Mouse (Mus musculus): ENCODE data around the gene Pikfyve.
"Not testable (repeated sequence)": the region's sequence is repeated elsewhere in the genome, so short reads cannot be mapped to it uniquely, and the experiment has no call there.

The Pikfyve gene

GRCm38 (mm10) chr1:65185011-65185410, 1.5 kb upstream of the Pikfyve start:
- DNase-seq (ENCODE audit: low spot score in 2 of 2), result no peak

DNA sequence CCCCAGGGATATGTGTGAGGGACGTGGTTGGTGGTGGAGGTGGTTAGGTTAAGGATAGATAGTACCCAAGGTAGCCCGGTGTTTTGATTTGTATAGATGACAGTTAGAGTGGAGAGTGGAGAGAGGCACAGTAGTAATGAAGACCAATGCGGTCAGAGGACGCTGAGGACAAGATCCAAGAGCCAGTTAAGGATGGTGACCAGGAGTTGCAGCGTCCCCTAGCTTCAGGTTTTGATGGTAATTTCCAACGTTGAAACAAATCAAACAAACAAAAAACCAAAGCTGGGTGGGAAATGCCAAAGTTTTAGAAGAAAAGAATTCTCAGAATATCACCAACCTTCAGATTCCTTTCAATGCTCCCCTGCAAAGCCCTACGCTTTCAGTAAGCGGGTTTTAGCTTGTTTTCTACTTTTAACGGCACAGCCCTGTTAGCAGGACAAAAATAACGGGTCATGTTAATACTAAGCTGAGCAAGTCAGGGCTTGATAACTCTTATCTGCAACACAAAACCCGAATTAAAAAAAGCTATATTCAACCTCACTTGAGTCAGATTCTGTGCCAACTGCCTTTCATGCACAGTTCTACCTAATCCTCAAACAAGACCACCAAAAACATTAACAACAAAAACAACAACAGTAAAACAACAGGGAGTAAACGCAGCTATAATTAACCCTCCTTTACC, 818 bp upstream of the Pikfyve start:
- DNase-seq (ENCODE audit: low spot score in 2 of 2), result no peak

DNA sequence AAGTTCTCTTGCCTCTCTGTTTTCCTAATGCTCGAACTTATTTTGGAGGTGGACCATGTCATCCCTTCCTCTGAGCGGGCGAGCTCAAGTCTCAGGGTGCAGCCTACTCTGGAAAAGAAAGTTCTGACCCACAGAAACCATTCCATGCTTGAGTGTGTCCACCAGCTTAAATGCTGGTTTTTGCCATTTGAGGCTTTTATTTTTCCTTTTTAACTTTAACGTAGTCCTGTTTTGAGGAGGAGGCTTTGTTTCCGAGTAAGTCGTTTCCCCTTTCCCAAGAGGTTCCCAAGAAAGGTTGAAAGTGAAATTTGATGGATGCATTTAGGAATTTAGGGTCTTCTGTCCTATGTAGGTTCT, 569 bp downstream of the Pikfyve start:
- DNase-seq (ENCODE audit: low spot score in 2 of 2), result no peak

GRCm38 (mm10) chr1:65190172-65190571, 3.7 kb downstream of the Pikfyve start:
- DNase-seq (ENCODE audit: low spot score in 2 of 2), result no peak

- no peak for DNase-seq (ENCODE audit: low spot score in 2 of 2)
Observed at GRCm38 (mm10) chr1:65193226-65193625, 6.7 kb downstream of the Pikfyve start.

DNA sequence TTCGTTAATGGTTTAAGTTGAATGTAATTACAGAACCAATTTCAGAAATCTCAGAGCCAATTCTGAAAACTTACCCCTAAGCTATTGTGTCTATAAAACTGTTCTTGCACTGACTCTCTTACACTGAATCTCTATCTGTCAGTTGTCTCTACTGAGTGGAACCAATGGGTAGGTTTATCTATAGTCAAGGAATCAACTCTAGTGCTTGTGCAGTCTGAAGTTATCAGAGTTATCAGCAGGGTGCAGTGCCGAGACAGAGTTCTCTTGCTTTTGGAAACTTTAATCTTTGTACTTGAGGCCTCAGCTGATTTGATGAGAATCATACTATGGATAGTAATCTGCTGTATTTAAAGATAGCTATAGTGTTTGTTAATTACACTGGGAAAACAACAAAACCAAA, 11.9 kb downstream of the Pikfyve start:
- no peak for DNase-seq (ENCODE audit: low spot score in 2 of 2)

DNA sequence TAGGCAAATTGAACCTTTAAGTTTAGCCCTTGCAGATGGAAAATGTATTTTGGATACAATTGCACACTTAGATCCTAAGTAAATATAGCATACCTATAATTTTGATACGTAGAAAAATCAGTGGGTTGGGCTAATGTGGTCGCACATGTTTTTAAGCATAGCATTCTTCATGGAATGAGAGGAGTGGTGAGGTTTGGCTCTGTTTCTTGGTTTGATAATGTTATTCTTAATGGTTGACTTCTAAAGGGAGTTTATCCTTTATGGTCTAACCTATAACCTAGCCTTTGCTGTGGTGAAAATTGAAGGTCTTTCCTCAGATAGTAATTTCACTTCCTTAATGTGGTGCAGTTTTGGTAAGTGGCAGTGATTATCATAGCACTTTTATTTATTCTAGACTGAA, 12.4 kb downstream of the Pikfyve start:
- no peak for DNase-seq (ENCODE audit: low spot score in 2 of 2)

- DNase-seq (ENCODE audit: low spot score in 2 of 2), result no peak
Observed at GRCm38 (mm10) chr1:65204299-65204698, 17.8 kb downstream of the Pikfyve start.

GRCm38 (mm10) chr1:65213214-65213613, 26.7 kb downstream of the Pikfyve start:
- DNase-seq (ENCODE audit: low spot score in 2 of 2), result no peak

DNA sequence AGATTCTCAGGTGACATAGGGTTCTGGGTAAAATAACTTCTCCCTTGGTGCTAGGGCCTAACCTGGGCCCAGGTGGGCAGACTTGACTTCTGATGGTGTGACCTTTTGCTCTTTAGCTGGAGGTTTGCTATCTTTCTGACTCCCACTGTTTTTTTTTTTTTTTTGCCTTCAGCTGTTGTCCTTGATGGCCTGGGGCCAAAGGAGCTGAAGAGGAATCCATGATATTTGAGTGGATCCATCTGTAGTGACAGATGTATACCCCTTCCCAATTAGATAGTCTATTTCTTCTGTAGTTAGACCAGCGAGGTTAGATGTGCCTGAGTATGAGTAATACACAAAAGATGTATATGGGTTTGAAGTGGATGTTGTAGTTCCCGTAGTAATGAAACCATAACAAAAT, 31.1 kb downstream of the Pikfyve start:
- DNase-seq (ENCODE audit: low spot score in 2 of 2), result no peak

DNA sequence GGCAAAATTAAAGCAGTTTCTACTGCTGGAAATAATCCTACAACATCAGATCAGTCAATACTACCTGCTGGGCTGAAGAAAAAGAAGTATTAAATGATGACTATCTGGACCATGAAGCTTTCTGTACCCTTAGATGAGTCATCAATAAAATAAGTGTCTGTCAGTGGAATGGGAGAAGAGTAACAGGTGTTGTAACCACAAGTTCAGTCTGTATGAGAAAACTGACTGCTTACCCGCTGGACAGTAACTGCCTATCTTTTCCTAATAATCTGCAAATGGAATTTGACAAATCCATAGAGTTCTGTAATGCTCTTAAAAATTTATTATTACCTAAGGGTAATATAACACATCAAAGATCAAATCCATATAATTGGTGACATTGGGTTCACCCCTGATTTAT, 31.5 kb downstream of the Pikfyve start:
- no peak for DNase-seq (ENCODE audit: low spot score in 2 of 2)

DNA sequence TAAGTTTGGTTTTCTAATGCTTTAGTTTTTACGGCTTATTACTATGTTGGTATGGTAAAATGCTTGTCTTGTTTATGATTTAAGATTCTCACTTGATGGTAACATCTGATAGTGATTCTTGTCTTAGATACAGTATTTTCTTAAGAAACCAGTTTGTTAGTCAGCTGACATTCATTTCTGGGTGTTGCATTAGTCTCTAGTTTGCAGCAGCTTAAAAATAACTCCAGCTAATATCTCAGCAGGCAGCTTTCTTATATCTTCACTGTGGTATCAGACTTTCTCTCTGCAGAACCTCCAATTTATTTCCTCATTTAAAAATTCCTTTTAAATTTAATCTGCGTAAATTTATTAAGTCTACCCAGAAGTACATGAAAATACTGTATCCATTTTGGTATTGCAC, 37.2 kb downstream of the Pikfyve start:
- no peak for DNase-seq (ENCODE audit: low spot score in 2 of 2)

DNA sequence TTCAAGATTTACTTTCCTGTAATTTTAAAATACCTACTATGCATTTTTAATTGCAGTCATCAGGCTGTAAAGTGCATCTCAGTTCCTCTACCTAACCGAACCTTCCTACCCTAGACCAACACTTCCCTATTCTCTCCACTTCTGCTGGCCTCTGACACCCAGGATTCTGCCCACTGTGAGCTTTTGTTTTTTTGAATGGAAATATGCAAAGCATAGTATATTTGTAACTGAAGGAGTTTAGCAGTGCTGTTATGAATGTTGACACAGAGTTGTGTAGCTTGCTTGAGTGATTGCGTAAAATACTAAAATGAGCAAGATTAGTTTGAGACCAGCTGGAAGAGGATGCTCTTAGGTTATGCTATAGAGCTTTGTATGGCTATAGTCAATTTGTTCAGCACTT, 41.2 kb downstream of the Pikfyve start:
- no peak for DNase-seq (ENCODE audit: low spot score in 2 of 2)

GRCm38 (mm10) chr1:65229768-65230167, 43.3 kb downstream of the Pikfyve start:
- not testable (repeated sequence) for DNase-seq (ENCODE audit: low spot score in 2 of 2)

DNA sequence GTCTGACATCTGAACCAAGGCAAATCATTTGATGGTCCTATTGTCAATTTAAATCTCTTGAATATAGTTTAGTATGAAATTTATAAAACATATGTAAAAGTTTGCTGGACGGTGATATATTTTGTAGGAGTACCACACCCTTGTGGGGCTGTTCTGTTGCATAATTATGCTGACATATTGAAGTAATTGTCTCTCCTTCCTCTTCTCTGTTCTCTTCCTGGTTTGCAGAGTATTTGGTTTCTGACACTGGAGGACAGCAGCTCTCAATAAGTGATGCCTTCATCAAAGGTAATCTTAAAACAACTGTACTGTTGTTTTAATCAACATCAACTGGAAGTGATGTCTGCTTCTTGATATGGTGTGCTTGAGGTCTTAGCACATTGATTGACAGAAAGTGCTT, 44.1 kb downstream of the Pikfyve start:
- DNase-seq (ENCODE audit: low spot score in 2 of 2), result no peak

DNA sequence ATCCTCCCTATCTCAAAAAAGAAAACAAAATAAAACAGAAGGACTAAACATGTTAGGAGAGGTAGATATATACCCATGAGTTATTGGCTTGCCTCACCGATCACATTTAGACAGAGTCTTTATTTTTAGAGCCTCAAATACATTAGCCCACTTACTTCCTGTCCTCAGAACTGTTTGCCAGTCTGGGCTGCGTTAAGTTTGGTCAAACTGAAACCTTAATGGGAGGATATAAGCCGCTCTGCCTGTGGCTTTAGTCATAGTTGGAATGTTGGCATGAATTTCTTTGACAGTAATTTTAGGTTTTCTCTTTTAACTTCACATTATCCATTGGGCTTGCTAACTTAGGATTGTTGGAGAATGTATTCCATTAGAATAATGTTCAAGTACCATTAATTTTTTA, 51.2 kb downstream of the Pikfyve start:
- DNase-seq (ENCODE audit: low spot score in 2 of 2), result no peak

DNA sequence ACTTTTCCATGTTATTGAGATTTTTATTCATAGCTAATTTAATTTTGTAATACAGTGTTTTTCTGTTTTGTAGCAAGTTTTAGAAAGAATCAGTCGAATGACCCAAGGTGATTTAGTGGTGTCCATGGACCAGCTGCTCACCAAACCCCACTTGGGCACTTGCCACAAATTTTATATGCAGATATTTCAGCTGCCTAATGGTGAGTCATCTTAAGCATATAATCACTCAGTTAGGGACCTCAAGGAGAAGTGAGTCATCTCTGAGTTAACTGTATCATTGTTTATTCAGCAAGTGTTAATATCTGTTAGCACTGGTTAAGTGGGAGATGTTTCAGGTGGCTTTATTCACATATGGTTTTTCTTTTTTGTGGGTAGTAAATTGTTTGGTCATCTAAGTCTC, 59.2 kb downstream of the Pikfyve start:
- DNase-seq (ENCODE audit: low spot score in 2 of 2), result no peak

GRCm38 (mm10) chr1:65280461-65280860, 94.0 kb downstream of the Pikfyve start:
- DNase-seq (ENCODE audit: low spot score in 2 of 2), result no peak

- DNase-seq (ENCODE audit: low spot score in 2 of 2), result no peak
Observed at GRCm38 (mm10) chr1:65281756-65282155, 95.3 kb downstream of the Pikfyve start, which contains the start of gene Pth2r. Gene Pth2r, plus strand, starts transcription at chr1:65282056.

DNA sequence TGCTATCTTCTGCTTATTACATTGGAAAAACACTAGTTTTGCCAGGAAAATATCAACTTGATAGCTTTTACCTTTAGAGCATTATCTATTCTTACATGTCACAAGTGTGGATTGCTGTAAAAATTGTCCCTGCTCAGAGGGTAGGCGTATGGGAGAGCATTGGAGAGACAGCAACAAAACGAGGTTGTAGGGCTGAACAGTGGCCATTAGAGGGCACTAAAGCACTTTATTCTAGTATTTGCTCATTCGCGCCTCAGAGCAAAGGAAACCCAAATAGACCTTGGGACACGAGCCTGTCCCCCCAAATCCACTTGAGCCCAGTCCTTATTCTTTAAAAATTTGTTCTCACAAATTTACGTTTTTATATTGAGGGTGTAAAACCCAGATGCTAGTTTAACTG, 96.3 kb downstream of the Pikfyve start:
- peak in 1 of 2 experiments; percentile 29 for DNase-seq (ENCODE audit: low spot score in 2 of 2)

GRCm38 (mm10) chr1:65308476-65308875, 122.0 kb downstream of the Pikfyve start:
- DNase-seq (ENCODE audit: low spot score in 2 of 2), result no peak

- DNase-seq (ENCODE audit: low spot score in 2 of 2), result peak in 1 of 2 experiments; percentile 10
Observed at GRCm38 (mm10) chr1:65311214-65311933, 124.9 kb downstream of the Pikfyve start.

- DNase-seq (ENCODE audit: low spot score in 2 of 2), result peak in 1 of 2 experiments; percentile 34
Observed at GRCm38 (mm10) chr1:65312118-65312517, 125.6 kb downstream of the Pikfyve start.

Data from cerebellum, postnatal 4 days (tissue).